Mouse (Mus musculus) thymus, adult 2 months (tissue): ENCODE measurements at regions not wholly inside any gene's neighbourhood (a gene's known extent, or its start where the extent isn't known, plus 50 kb on each side); places are given as distances from the start of the nearest gene placed in this dataset.

ENCODE experiments used
- CTCF ChIP-seq: fragments of 200-500 bp; IDR thresholded peaks from 2 replicates; pipeline ENCODE4 v1.5.1; 2012; ENCODE audit warnings: mild to moderate bottlenecking, control low read depth, low read length, moderate library complexity, borderline replicate concordance; ENCODE audit not compliant: control insufficient read depth, poor library complexity, insufficient read depth; ENCODE audit errors: extremely low read depth
- POLR2A ChIP-seq: fragments of 200-500 bp; IDR thresholded peaks from 2 replicates; pipeline ENCODE4 v1.6.1; 2012; ENCODE audit warnings: mild to moderate bottlenecking, low read length, control low read depth, moderate library complexity; ENCODE audit not compliant: control insufficient read depth, poor library complexity, insufficient read depth; ENCODE audit errors: extremely low read depth

GRCm38 (mm10) chr4:8957771-8958170, 718.9 kb upstream of the Car8 start:
- TF ChIP-seq CTCF (no peak), POLR2A (no peak)
